In genomic region chr8:69805086-69805485, GRCm38 (mm10) we compare ENCODE assay signal across 28 mouse cellular contexts. TPM values are rescaled to one million over a fixed set of nuclear protein-coding genes. Genes with fewer than 3 reads are reported as not detected.
DNase-seq lines count a peak whose midpoint lies in the region; ATAC-seq and TF ChIP-seq lines count a peak whose summit lies in the region.
"Had no signal": no experiment of that assay in that cellular context is flagged by ENCODE, and none has a peak within 500 bp of the region (broad histone marks: within the 10 kb centered on the region; RNA-seq: fewer than 3 reads in every experiment).

No protein-coding gene starts in this region.

- ATAC-seq in midbrain, embryonic 11.5 days (ENCODE audit: low FRiP score): no peak
- ATAC-seq in midbrain, embryonic 14.5 days (ENCODE audit: low FRiP score, low TSS enrichment): no peak
- ATAC-seq in G1E (ENCODE audit: extremely low read depth, insufficient number of reproducible peaks, low FRiP score, poor library complexity, severe bottlenecking): no peak
- ATAC-seq: forebrain, postnatal 0 days; intestine, postnatal 0 days had no signal

- no peaks in the 10 kb centered on the region for H3K9me3 ChIP-seq in midbrain, embryonic 11.5 days (ENCODE audit: control insufficient read depth, low read length)
- no peaks in the 10 kb centered on the region for H3K9me3 ChIP-seq in midbrain, embryonic 14.5 days (ENCODE audit: control insufficient read depth, low read length)
- H3K9me3 ChIP-seq in CH12.LX (replicated peaks; ENCODE audit: low read length): no peaks in the 10 kb centered on the region
- no peaks in the 10 kb centered on the region for H3K9me3 ChIP-seq in G1E (replicated peaks)
- H3K9me3 ChIP-seq: embryonic facial prominence, embryonic 10.5 days; embryonic facial prominence, embryonic 15.5 days; forebrain, embryonic 12.5 days; heart, embryonic 12.5 days; hindbrain, embryonic 13.5 days; midbrain, embryonic 12.5 days; neural tube, embryonic 13.5 days; stomach, embryonic 15.5 days had no signal

- dilution Hi-C loops in CH12.LX (cut with MboI; ENCODE audit: extremely low pct_ligation_motif_present, extremely low pct_unique_long_range_greater_than_20kb, low sequenced_read_pairs): no loop called here

- no peak for TF ChIP-seq EP300 in CH12.LX (IDR thresholded peaks at IDR 0.05; ENCODE audit: low read length)

- TF ChIP-seq CTCF in CH12.LX (conservative IDR thresholded peaks at IDR 0.05 in 1 of 2, IDR thresholded peaks at IDR 0.05 in 1 of 2; ENCODE audit: low read depth in 2 of 2, low read length in 2 of 2) (no peak), G1E (IDR thresholded peaks at IDR 0.05; ENCODE audit: low read depth, low read length) (no peak)

- peak; percentile 37 for DNase-seq in midbrain, embryonic 11.5 days (ENCODE audit: low spot score, missing footprints)
- no peak for DNase-seq in midbrain, embryonic 14.5 days
- DNase-seq in testis, postnatal 10 days (ENCODE audit: low spot score): peak; percentile 38
- no peak for DNase-seq in testis, postnatal 14 days (ENCODE audit: low spot score)
- DNase-seq in CH12.LX (ENCODE audit: extremely low read depth): no peak
- DNase-seq in G1E (ENCODE audit: low spot score): no peak
- DNase-seq: adrenal gland, adult 8-10 months; B cell, adult 2 months; cerebellum, adult 8-10 months; forebrain, postnatal 0 days; gastrocnemius, postnatal 25 days; heart, adult 18-20 months; heart, postnatal 4 days; liver; lung, adult 2 months; lung, postnatal 10 days; retina, postnatal 1 day had no signal

- H3K27me3 ChIP-seq in midbrain, embryonic 11.5 days (ENCODE audit: control insufficient read depth, insufficient read depth, low read length): no peaks in the 10 kb centered on the region
- H3K27me3 ChIP-seq in midbrain, embryonic 14.5 days (ENCODE audit: control insufficient read depth, insufficient read depth, low read length): no peaks in the 10 kb centered on the region
- no peaks in the 10 kb centered on the region for H3K27me3 ChIP-seq in CH12.LX (replicated peaks)
- H3K27me3 ChIP-seq in G1E (ENCODE audit: insufficient read depth, low read length): no peaks in the 10 kb centered on the region
- H3K27me3 ChIP-seq: embryonic facial prominence, embryonic 15.5 days; forebrain, embryonic 12.5 days; heart, embryonic 12.5 days; hindbrain, embryonic 13.5 days; midbrain, embryonic 12.5 days; neural tube, embryonic 13.5 days; stomach, embryonic 15.5 days had no signal

- no peak overlapping the region for H3K27ac ChIP-seq in midbrain, embryonic 11.5 days (ENCODE audit: low read depth, low read length)
- no peak overlapping the region for H3K27ac ChIP-seq in midbrain, embryonic 14.5 days (replicated peaks; ENCODE audit: low read depth, low read length)
- peak overlapping the region; percentile 82 for H3K27ac ChIP-seq in CH12.LX (ENCODE audit: insufficient read depth, low read depth)
- H3K27ac ChIP-seq: embryonic facial prominence, embryonic 10.5 days; embryonic facial prominence, embryonic 15.5 days; forebrain, embryonic 12.5 days; hindbrain, embryonic 13.5 days; liver, embryonic 14.5 days; macrophage; midbrain, embryonic 12.5 days; neural tube, embryonic 13.5 days; stomach, embryonic 15.5 days had no signal

- TF ChIP-seq POLR2A in CH12.LX (IDR thresholded peaks at IDR 0.05; ENCODE audit: low read depth, low read length): no peak

- in situ Hi-C loops in CH12.LX (cut with MboI; ENCODE audit: low pct_ligation_motif_present, low pct_unique_long_range_greater_than_20kb, low sequenced_read_pairs): no loop called here

- H3K4me1 ChIP-seq in midbrain, embryonic 11.5 days (ENCODE audit: control insufficient read depth, insufficient read depth, low read length): peaks cover 6% of the 10 kb centered on the region; the same call in 1 of the 2 replicates
- H3K4me1 ChIP-seq in midbrain, embryonic 14.5 days (ENCODE audit: control insufficient read depth, insufficient read depth, low read length): peaks cover 6% of the 10 kb centered on the region; the same call in 1 of the 2 replicates
- H3K4me1 ChIP-seq in CH12.LX (ENCODE audit: control insufficient read depth in 1 of 2, insufficient read depth in 2 of 2): peaks cover 23 to 30% of the 10 kb centered on the region in 2 experiments
- peaks cover 55% of the 10 kb centered on the region for H3K4me1 ChIP-seq in G1E (ENCODE audit: insufficient read depth, low read depth, low read length)

- H3K9ac ChIP-seq in midbrain, embryonic 11.5 days (ENCODE audit: low read length): no peak overlapping the region
- no peak overlapping the region for H3K9ac ChIP-seq in midbrain, embryonic 14.5 days (replicated peaks; ENCODE audit: low read length)
- no peak overlapping the region for H3K9ac ChIP-seq in CH12.LX (ENCODE audit: insufficient read depth, low read depth)
- H3K9ac ChIP-seq: embryonic facial prominence, embryonic 15.5 days; forebrain, embryonic 12.5 days; forebrain, postnatal 0 days; heart, embryonic 12.5 days; hindbrain, embryonic 13.5 days; liver, embryonic 14.5 days; midbrain, embryonic 12.5 days; neural tube, embryonic 13.5 days; stomach, embryonic 15.5 days had no signal

- H3K4me2 ChIP-seq in midbrain, embryonic 11.5 days: no peak overlapping the region
- H3K4me2 ChIP-seq in midbrain, embryonic 14.5 days (ENCODE audit: low read length): no peak overlapping the region
- H3K4me2 ChIP-seq in CH12.LX (ENCODE audit: insufficient read depth, low read depth, poor library complexity, severe bottlenecking): no peak overlapping the region
- H3K4me2 ChIP-seq: embryonic facial prominence, embryonic 15.5 days; forebrain, embryonic 12.5 days; heart, embryonic 12.5 days; hindbrain, embryonic 13.5 days; midbrain, embryonic 12.5 days; neural tube, embryonic 13.5 days; stomach, embryonic 15.5 days had no signal

- peaks cover 59% of the 10 kb centered on the region for H3K36me3 ChIP-seq in midbrain, embryonic 11.5 days (ENCODE audit: control insufficient read depth, insufficient read depth, low read length)
- peaks cover 80% of the 10 kb centered on the region for H3K36me3 ChIP-seq in midbrain, embryonic 14.5 days (ENCODE audit: control insufficient read depth, insufficient read depth, low read length)
- H3K36me3 ChIP-seq in CH12.LX (replicated peaks in 1 of 2; ENCODE audit: control insufficient read depth in 1 of 2, insufficient read depth in 1 of 2, low read length in 1 of 2) (peaks cover 76 to 86% of the 10 kb centered on the region in 2 experiments), G1E (replicated peaks) (peaks cover 91% of the 10 kb centered on the region)

- no peak overlapping the region for H3K4me3 ChIP-seq in midbrain, embryonic 11.5 days (ENCODE audit: low read depth, low read length)
- H3K4me3 ChIP-seq in midbrain, embryonic 14.5 days (replicated peaks; ENCODE audit: low read depth, low read length): no peak overlapping the region
- H3K4me3 ChIP-seq in CH12.LX (replicated peaks in 1 of 3; ENCODE audit: low read depth in 2 of 3, low read length in 2 of 3, poor library complexity in 1 of 3): peak overlapping the region in 1 of 3 experiments; percentile 5
- H3K4me3 ChIP-seq in G1E (ENCODE audit: low read depth, low read length): peak overlapping the region; percentile 24; the same call in 1 of the 2 replicates
- H3K4me3 ChIP-seq: embryonic facial prominence, embryonic 10.5 days; embryonic facial prominence, embryonic 15.5 days; forebrain, embryonic 12.5 days; heart, embryonic 12.5 days; hindbrain, embryonic 13.5 days; midbrain, embryonic 12.5 days; neural tube, embryonic 13.5 days; stomach, embryonic 15.5 days had no signal

- 96% methylated on average over 10 of the region's 10 CpGs for WGBS in midbrain, embryonic 11.5 days
- WGBS in midbrain, embryonic 14.5 days: 93% methylated on average over 10 of the region's 10 CpGs

- H3K79me2 ChIP-seq in CH12.LX (replicated peaks; ENCODE audit: control insufficient read depth, extremely low read depth, insufficient read depth, poor library complexity, severe bottlenecking): peaks cover 11% of the 10 kb centered on the region

- no peak for TF ChIP-seq RAD21 in CH12.LX (IDR thresholded peaks at IDR 0.05; ENCODE audit: low read depth, low read length)

RNA-seq across cellular contexts. Expression of gene Gmip, which starts 3.4 kb away (rescaled TPM):
- polyA plus RNA-seq in midbrain, embryonic 11.5 days (2014; fragmentation: Nextera tagmentation; extraction: Ambion mirVana): 7.8 TPM in 2 replicates
- polyA plus RNA-seq in midbrain, embryonic 14.5 days (2014; fragmentation: Nextera tagmentation; extraction: Ambion mirVana): 26.0 and 33.2 TPM in 2 replicates
- total RNA-seq in CH12.LX (2012; rRNA removed): 48.1 and 49.2 TPM in 2 replicates
- 22.2 and 25.4 TPM in 2 replicates for total RNA-seq in CH12.LX (2014; rRNA removed)
- 54.3 and 81.8 TPM in 2 replicates for polyA plus RNA-seq in CH12.LX (2012; ENCODE audit: insufficient read length, low read depth)
- total RNA-seq in G1E (2014; fragmentation: Nextera tagmentation): 60.0 and 61.2 TPM in 2 replicates
- total RNA-seq in G1E (2017): 45.2 and 48.0 TPM in 2 replicates
- 53.2 and 85.2 TPM in 2 replicates for polyA plus RNA-seq in G1E (2012)

RNA-seq across cellular contexts. Expression of gene Zfp866, which starts 14.1 kb away (rescaled TPM):
- 41.5 and 42.2 TPM in 2 replicates for polyA plus RNA-seq in midbrain, embryonic 11.5 days (2014; fragmentation: Nextera tagmentation; extraction: Ambion mirVana)
- 40.1 and 50.4 TPM in 2 replicates for polyA plus RNA-seq in midbrain, embryonic 14.5 days (2014; fragmentation: Nextera tagmentation; extraction: Ambion mirVana)
- total RNA-seq in CH12.LX (2012; rRNA removed) (14.3 and 15.4 TPM in 2 replicates), CH12.LX (2014; rRNA removed) (14.8 and 16.0 TPM in 2 replicates), G1E (2014; fragmentation: Nextera tagmentation) (32.8 and 36.6 TPM in 2 replicates), G1E (2017) (35.3 and 35.4 TPM in 2 replicates)
- polyA plus RNA-seq in CH12.LX (2012; ENCODE audit: insufficient read length, low read depth) (14.4 and 15.6 TPM in 2 replicates), G1E (2012) (1.2 and 1.9 TPM in 2 replicates)

RNA-seq across cellular contexts. Expression of gene Atp13a1, which starts 14.1 kb away (rescaled TPM):
- 33.8 and 40.7 TPM in 2 replicates for polyA plus RNA-seq in midbrain, embryonic 11.5 days (2014; fragmentation: Nextera tagmentation; extraction: Ambion mirVana)
- polyA plus RNA-seq in midbrain, embryonic 14.5 days (2014; fragmentation: Nextera tagmentation; extraction: Ambion mirVana): 49.6 and 50.6 TPM in 2 replicates
- total RNA-seq in CH12.LX (2012; rRNA removed) (53.3 and 58.4 TPM in 2 replicates), CH12.LX (2014; rRNA removed) (36.6 and 36.8 TPM in 2 replicates), G1E (2014; fragmentation: Nextera tagmentation) (27.8 and 29.8 TPM in 2 replicates), G1E (2017) (17.8 and 23.8 TPM in 2 replicates)
- polyA plus RNA-seq in CH12.LX (2012; ENCODE audit: insufficient read length, low read depth) (46.9 and 51.0 TPM in 2 replicates), G1E (2012) (40.7 and 43.6 TPM in 2 replicates)

RNA-seq across cellular contexts. Expression of gene Lpar2, which starts 17.1 kb away (rescaled TPM):
- polyA plus RNA-seq in midbrain, embryonic 11.5 days (2014; fragmentation: Nextera tagmentation; extraction: Ambion mirVana): 0.72 and 1.2 TPM in 2 replicates
- polyA plus RNA-seq in midbrain, embryonic 14.5 days (2014; fragmentation: Nextera tagmentation; extraction: Ambion mirVana): 1.2 TPM in 2 replicates
- total RNA-seq in CH12.LX (2012; rRNA removed) (1.1 and 1.2 TPM in 2 replicates), CH12.LX (2014; rRNA removed) (0.74 and 0.82 TPM in 2 replicates), G1E (2014; fragmentation: Nextera tagmentation) (2.5 and 4.3 TPM in 2 replicates), G1E (2017) (1.5 and 1.8 TPM in 2 replicates)
- polyA plus RNA-seq in CH12.LX (2012; ENCODE audit: insufficient read length, low read depth) (2.5 and 3.0 TPM in 2 replicates), G1E (2012) (0.65 and 0.69 TPM in 2 replicates)

RNA-seq across cellular contexts. Expression of gene Pbx4, which starts 27.2 kb away (rescaled TPM):
- polyA plus RNA-seq in midbrain, embryonic 11.5 days (2014; fragmentation: Nextera tagmentation; extraction: Ambion mirVana): 33.9 and 39.1 TPM in 2 replicates
- polyA plus RNA-seq in midbrain, embryonic 14.5 days (2014; fragmentation: Nextera tagmentation; extraction: Ambion mirVana): 62.3 and 78.2 TPM in 2 replicates
- total RNA-seq in CH12.LX (2012; rRNA removed): 3.1 and 5.9 TPM in 2 replicates
- total RNA-seq in CH12.LX (2014; rRNA removed): 1.0 and 1.5 TPM in 2 replicates
- 2.4 and 3.5 TPM in 2 replicates for polyA plus RNA-seq in CH12.LX (2012; ENCODE audit: insufficient read length, low read depth)
- 2.0 and 2.2 TPM in 2 replicates for total RNA-seq in G1E (2014; fragmentation: Nextera tagmentation)
- 3.7 and 4.4 TPM in 2 replicates for total RNA-seq in G1E (2017)
- polyA plus RNA-seq in G1E (2012): 2.0 and 2.8 TPM in 2 replicates
- total RNA-seq: gastrocnemius, postnatal 25 days; heart, adult 18-20 months had no signal

Comparison
In these comparisons a context has a peak if more than half of its experiments do, and no peak if none do; other contexts are left out.
1. DNase-seq: peak in midbrain, embryonic 11.5 days (single experiment) and testis, postnatal 10 days (single experiment); none in midbrain, embryonic 14.5 days (single experiment), testis, postnatal 14 days (single experiment), CH12.LX (single experiment) and G1E (single experiment).